Mouse (Mus musculus) activated CD4-positive, CD25-positive, alpha-beta regulatory T cell (primary cell): Measurements from ENCODE around the gene Fus. TPM values are rescaled to one million over a fixed set of nuclear protein-coding genes. Genes with fewer than 3 reads are reported as not detected.

Experiments used
- polyA plus RNA-seq, 2 experiments: library from polyadenylated mRNA; unstranded; fragments of 100-300 nt; shearing (Covaris generic); gene quantifications; one replicate each; pipeline ENCODE4 v1.2.1; 2017

The Fus gene
- 100 to 1,000 TPM; 116 to 146 TPM for polyA plus RNA-seq

DNA sequence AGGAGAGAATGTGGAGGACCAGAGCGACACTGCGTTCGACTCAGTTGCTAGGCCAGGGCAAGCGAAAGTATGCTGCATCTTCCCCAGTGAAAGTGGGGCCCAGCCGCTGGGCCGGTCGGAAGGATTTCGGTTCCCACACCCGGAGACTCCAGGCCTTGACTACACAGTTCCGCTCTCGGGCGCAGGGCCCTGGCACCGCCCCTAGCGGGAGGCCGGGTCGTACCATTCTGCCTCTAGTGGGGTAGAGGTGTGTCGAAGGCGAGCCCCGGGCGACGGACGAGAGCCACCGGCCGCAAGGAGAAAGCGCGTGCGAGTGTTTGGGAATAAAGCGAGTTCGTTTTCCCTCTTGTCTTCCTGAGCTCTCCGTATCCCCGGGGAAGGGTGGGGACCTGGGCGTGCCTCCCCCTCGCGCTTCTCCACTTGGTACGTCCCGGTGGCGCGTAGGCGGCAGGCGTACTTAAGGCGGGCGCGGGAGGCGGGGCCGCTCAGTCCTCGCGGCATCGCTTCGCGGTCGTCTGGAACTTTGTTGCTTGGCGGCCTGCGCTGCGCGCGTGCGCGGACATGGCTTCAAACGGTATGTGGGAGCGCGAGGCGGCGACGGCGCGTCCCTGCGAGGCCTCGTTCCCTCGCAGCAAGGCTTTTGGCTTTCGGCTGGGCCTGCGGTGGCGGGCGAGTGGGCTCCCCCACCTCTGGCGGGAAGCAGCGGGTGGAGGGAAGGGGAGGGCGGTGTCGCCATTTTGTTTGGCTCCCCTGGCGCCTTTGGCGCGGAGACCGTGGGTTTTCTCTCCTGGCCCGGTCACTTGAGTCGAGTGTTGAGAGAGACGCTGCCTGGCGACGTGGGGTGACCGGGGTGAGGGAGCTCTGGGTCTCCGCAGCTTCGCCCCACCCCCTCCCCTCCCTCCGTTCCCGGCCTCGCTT, at the start of gene Fus:
TSS of gene Fus (plus strand) at position 454 of the 918 bp plus-strand sequence.

DNA sequence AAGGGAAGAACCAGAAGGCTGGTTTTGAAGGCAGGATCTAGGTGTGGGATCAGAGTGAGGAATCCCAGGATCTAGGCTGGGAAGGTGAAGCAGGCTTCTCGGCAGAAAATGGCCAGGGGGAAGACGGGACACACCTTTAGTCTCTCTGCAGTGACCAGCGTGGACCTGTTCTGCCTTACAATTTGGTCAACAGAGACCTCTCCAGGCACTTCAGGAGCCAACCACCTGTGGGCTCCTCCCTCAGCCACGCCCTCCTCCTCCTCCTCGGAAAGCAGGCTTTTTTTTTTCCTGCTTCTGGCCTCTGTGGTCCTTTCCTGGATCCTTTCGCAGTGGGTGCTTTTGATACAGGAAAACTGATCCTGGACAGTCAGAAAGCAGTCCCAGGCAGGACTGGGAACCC, 37.3 kb upstream of the Fus start, which contains the start of gene Prss8:
TSS of gene Prss8 (minus strand) at position 182 of the 400 bp plus-strand sequence.

DNA sequence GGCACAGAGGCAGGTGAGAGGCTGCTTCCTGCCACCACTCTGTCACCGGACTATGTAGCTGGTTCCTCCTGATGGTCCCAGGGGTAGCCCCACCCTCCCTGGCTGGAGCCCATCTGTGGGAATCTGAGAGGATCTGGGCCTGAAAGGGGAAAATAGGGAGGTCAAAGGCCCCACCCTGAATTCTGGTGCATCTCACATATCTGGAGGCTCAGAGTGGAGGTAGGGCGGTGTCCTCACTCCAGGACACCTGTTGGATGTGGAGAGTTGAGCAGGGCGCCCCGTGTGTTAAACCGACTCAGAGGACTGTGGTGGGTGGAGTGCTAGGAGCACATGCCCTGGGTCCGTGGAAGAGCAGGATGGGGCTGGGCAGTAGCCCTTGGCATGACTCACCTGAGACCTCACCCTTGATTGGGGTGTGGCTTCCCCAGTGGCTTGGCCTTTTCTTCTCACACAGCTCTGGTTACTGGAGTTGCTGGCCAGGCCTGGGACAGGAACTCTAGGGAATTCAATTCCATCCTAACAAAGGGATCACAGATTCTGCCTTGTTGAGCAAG, 20.7 kb upstream of the Fus start, which contains the start of gene Prss36:
TSS of gene Prss36 (minus strand) at position 256 of the 554 bp plus-strand sequence.

GRCm38 (mm10) chr7:127993341-127993977, 26.2 kb downstream of the Fus start, which contains the start of gene Pycard:
Pycard (minus strand) TSS chr7:127993867.

DNA sequence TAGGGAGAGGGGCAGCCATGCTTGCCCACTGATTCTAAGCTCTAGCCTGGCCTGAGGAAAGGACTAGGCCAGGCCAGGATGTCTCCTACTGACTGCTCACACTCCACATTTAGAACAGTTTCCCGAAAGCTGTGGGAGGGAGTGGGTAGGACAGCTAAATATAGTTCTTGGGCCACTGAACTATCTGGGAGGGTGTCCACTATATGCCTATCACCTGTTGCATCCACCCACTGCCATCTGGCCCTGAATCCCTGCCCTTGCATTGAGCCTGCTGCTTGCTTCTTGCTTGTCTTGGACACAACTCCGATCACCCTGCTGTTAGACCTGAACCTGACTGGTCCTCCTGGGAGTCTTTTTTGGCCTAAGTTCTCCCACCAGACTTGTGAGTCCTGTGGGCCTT, 36.4 kb downstream of the Fus start, which contains the start of gene Trim72:
TSS of gene Trim72 (plus strand) at position 262 of the 400 bp plus-strand sequence.

Other genes with a start within 250 kb of the Fus start
- gene Ctf2, start 235.3 kb upstream of the Fus start, polyA plus RNA-seq, result not detected
- gene Fbxl19, start 222.9 kb upstream of the Fus start, polyA plus RNA-seq, result 1 to 10 TPM in 1 of 2 experiments, under 1 TPM in 1; 0.74 to 1.4 TPM
- gene Orai3, start 197.6 kb upstream of the Fus start, polyA plus RNA-seq, result 10 to 100 TPM; 22.3 to 32.9 TPM
- 1 to 10 TPM; 4.1 to 4.4 TPM for gene Setd1a, start 190.8 kb upstream of the Fus start, polyA plus RNA-seq
- not detected for gene Gm49388, start 181.8 kb upstream of the Fus start, polyA plus RNA-seq
- gene Hsd3b7, start 166.9 kb upstream of the Fus start, polyA plus RNA-seq, result 1 to 10 TPM; 1.5 to 6.4 TPM
- 100 to 1,000 TPM; 114 to 120 TPM for gene Stx4a, start 143.2 kb upstream of the Fus start, polyA plus RNA-seq
- not detected for gene Stx1b, start 142.9 kb upstream of the Fus start, polyA plus RNA-seq
- 10 to 100 TPM; 18.2 to 41.6 TPM for gene Zfp646, start 91.2 kb upstream of the Fus start, polyA plus RNA-seq
- 10 to 100 TPM; 17.6 to 20.2 TPM for gene Zfp668, start 90.6 kb upstream of the Fus start, polyA plus RNA-seq
- gene Prss53, start 76.5 kb upstream of the Fus start, polyA plus RNA-seq, result under 1 TPM in 1 of 2 experiments, not detected in 1; 0.30 TPM
- not detected for gene Gm21974, start 72.0 kb upstream of the Fus start, polyA plus RNA-seq
- gene Vkorc1, start 71.8 kb upstream of the Fus start, polyA plus RNA-seq, result 10 to 100 TPM; 19.6 to 26.5 TPM
- gene Bckdk, start 63.4 kb upstream of the Fus start, polyA plus RNA-seq, result 10 to 100 TPM; 58.4 to 67.7 TPM
- 10 to 100 TPM; 38.6 to 42.8 TPM for gene Kat8, start 54.9 kb upstream of the Fus start, polyA plus RNA-seq
- gene Prss8, start 37.4 kb upstream of the Fus start, polyA plus RNA-seq, result under 1 TPM in 1 of 2 experiments, not detected in 1; 0.23 TPM
- gene Prss36, start 20.7 kb upstream of the Fus start, polyA plus RNA-seq, result 1 to 10 TPM; 2.3 to 3.3 TPM
- gene Pycard, start 26.4 kb downstream of the Fus start, polyA plus RNA-seq, result 100 to 1,000 TPM; 420 to 581 TPM
- gene Trim72, start 36.5 kb downstream of the Fus start, polyA plus RNA-seq, result under 1 TPM in 1 of 2 experiments, not detected in 1; 0.16 TPM
- 1 to 10 TPM in 1 of 2 experiments, under 1 TPM in 1; 0.98 to 5.7 TPM for gene Itgam, start 95.2 kb downstream of the Fus start, polyA plus RNA-seq
- under 1 TPM in 1 of 2 experiments, not detected in 1; 0.64 TPM for gene Gm49368, start 95.2 kb downstream of the Fus start, polyA plus RNA-seq
- 1 to 10 TPM in 1 of 2 experiments, not detected in 1; 1.1 TPM for gene Itgax, start 162.1 kb downstream of the Fus start, polyA plus RNA-seq
- 1 to 10 TPM; 1.6 to 2.9 TPM for gene Itgad, start 186.9 kb downstream of the Fus start, polyA plus RNA-seq
- gene Cox6a2, start 238.9 kb downstream of the Fus start, polyA plus RNA-seq, result under 1 TPM in 1 of 2 experiments, not detected in 1; 0.24 TPM